Mouse (Mus musculus) liver, postnatal 0 days (tissue): ENCODE measurements around the gene Rab11a.

Experiments used
- CTCF ChIP-seq: sonication (generic); IDR thresholded peaks from 2 replicates; pipeline ENCODE4 v1.5.1; 2016; ENCODE audit warnings: antibody characterized with exemption, low read depth
- EP300 ChIP-seq: IDR thresholded peaks from 2 replicates; pipeline ENCODE4 v1.6.1; 2016; ENCODE audit warnings: antibody characterized with exemption, low read depth, mild to moderate bottlenecking

- TF ChIP-seq CTCF, result no peak
- no peak for TF ChIP-seq EP300
These were observed 40.6 kb downstream of the Rab11a start for GRCm38 (mm10) chr9:64697006-64697405.
